Mouse (Mus musculus) subcutaneous adipose tissue, adult 2 months (tissue): ENCODE measurements around the gene Per3. TPM values are rescaled to one million over a fixed set of nuclear protein-coding genes. Genes with fewer than 3 reads are reported as not detected.

Source experiments
- polyA plus RNA-seq: library from polyadenylated mRNA; depleted of rRNA; stranded (reverse); fragments of >200 nt; gene quantifications from 2 replicates; pipeline ENCODE4 v1.2.3, GENCODE M21; 2012; ENCODE audit warnings: low replicate concordance; rRNA removed

The Per3 gene
- 18.5 and 26.5 TPM in 2 replicates for polyA plus RNA-seq

GRCm38 (mm10) chr4:151044037-151044943 is at the start of gene Per3:
Gene Per3, minus strand, starts transcription at chr4:151044665.

GRCm38 (mm10) chr4:151089270-151089669 is 44.8 kb upstream of the Per3 start, which contains the start of gene Gm13090:
Gene Gm13090, plus strand, starts transcription at chr4:151089570.

GRCm38 (mm10) chr4:151057347-151058321 is 13.2 kb upstream of the Per3 start, which contains the start of gene Vamp3:
Gene Vamp3, minus strand, starts transcription at chr4:151057963.

GRCm38 (mm10) chr4:150996797-150997196 is 47.7 kb downstream of the Per3 start, which contains the start of gene Uts2:
Gene Uts2, plus strand, starts transcription at chr4:150997097.

Other genes starting within 250 kb of the Per3 start
- gene Errfi1, start 190.7 kb downstream of the Per3 start, polyA plus RNA-seq = 31.4 and 34.2 TPM in 2 replicates
- gene Park7, start 130.2 kb downstream of the Per3 start, polyA plus RNA-seq = 163 and 222 TPM in 2 replicates
- 1.6 and 1.7 TPM in 2 replicates for gene Tnfrsf9, start 130.1 kb downstream of the Per3 start, polyA plus RNA-seq
- not detected in 2 replicates for gene Uts2, start 47.6 kb downstream of the Per3 start, polyA plus RNA-seq
- 55.3 and 79.7 TPM in 2 replicates for gene Vamp3, start 13.3 kb upstream of the Per3 start, polyA plus RNA-seq
- not detected in 2 replicates for gene Gm13090, start 44.9 kb upstream of the Per3 start, polyA plus RNA-seq